22 mouse cellular contexts compared by ENCODE assay signal in genomic region chr19:44748271-44748670, GRCm38 (mm10). TPM values are rescaled to one million over a fixed set of nuclear protein-coding genes. Genes with fewer than 3 reads are reported as not detected.
DNase-seq lines count a peak whose midpoint lies in the region; ATAC-seq and TF ChIP-seq lines count a peak whose summit lies in the region.
"Had no signal": no experiment of that assay in that cellular context is flagged by ENCODE, and none has a peak within 500 bp of the region (broad histone marks: within the 10 kb centered on the region; RNA-seq: fewer than 3 reads in every experiment).

No protein-coding gene starts in this region.

- H3K4me1 ChIP-seq in embryonic facial prominence, embryonic 10.5 days = peaks cover 40% of the 10 kb centered on the region
- H3K4me1 ChIP-seq in kidney, adult 2 months (ENCODE audit: control insufficient read depth, insufficient read depth, low read length) = peaks cover 9% of the 10 kb centered on the region; the same call in 1 of the 2 replicates

- ATAC-seq in frontal cortex, adult (ENCODE audit: low TSS enrichment) = no peak
- ATAC-seq: activated CD4-positive, CD25-positive, alpha-beta regulatory T cell, adult 4 months; forebrain, embryonic 13.5 days; intestine, embryonic 16.5 days had no signal

- DNase-seq in gastrocnemius, adult 2 months = no peak
- DNase-seq in gastrocnemius, postnatal 36 days = no peak
- DNase-seq in embryonic facial prominence, embryonic 10.5 days (ENCODE audit: low spot score) = peak; percentile 49
- peak; percentile 48 for DNase-seq in kidney, adult 2 months
- DNase-seq in neural tube, embryonic 10.5 days (ENCODE audit: extremely low spot score, low spot score) = peak; percentile 57
- DNase-seq in adrenal gland, adult 8-10 months = no peak
- no peak for DNase-seq in lung, postnatal 4 days
- DNase-seq: cerebellum, adult 18-20 months; lung, embryonic 14.5 days; right cerebral cortex, postnatal 25 days had no signal

- H3K27me3 ChIP-seq in embryonic facial prominence, embryonic 10.5 days (replicated peaks; ENCODE audit: low read depth, poor library complexity, severe bottlenecking) = peaks cover 100% of the 10 kb centered on the region
- H3K27me3 ChIP-seq in kidney, adult 2 months (replicated peaks; ENCODE audit: control insufficient read depth, insufficient read depth, low read length) = no peaks in the 10 kb centered on the region

- no peak for TF ChIP-seq POLR2A in kidney, adult 2 months (IDR thresholded peaks at IDR 0.05; ENCODE audit: low read depth, low read length)

- TF ChIP-seq CTCF in gastrocnemius, adult 2 months (IDR thresholded peaks at IDR 0.05) = no peak
- TF ChIP-seq CTCF in kidney, adult 2 months (conservative IDR thresholded peaks at IDR 0.05; ENCODE audit: insufficient read depth, insufficient read length, low read depth, low read length) = no peak

- H3K9me3 ChIP-seq in embryonic facial prominence, embryonic 10.5 days = no peaks in the 10 kb centered on the region
- H3K9me3 ChIP-seq: forebrain, embryonic 13.5 days; heart, embryonic 10.5 days had no signal

- WGBS in embryonic facial prominence, embryonic 10.5 days = 2% methylated on average over 5 of the region's 5 CpGs
- 6% methylated on average over 5 of the region's 5 CpGs for WGBS in kidney, adult 2 months

- intact Hi-C loops in gastrocnemius, adult 2 months (cut with DNase I) = no loop called here
- intact Hi-C loops in gastrocnemius, postnatal 36 days (cut with DNase I) = no loop called here

- peak overlapping the region; percentile 82 for H3K27ac ChIP-seq in gastrocnemius, adult 2 months
- H3K27ac ChIP-seq in embryonic facial prominence, embryonic 10.5 days (replicated peaks) = no peak overlapping the region
- H3K27ac ChIP-seq in kidney, adult 2 months (ENCODE audit: insufficient read depth, low read depth, low read length) = peak overlapping the region; percentile 90
- H3K27ac ChIP-seq: forebrain, embryonic 13.5 days; heart, embryonic 10.5 days had no signal

- no peaks in the 10 kb centered on the region for H3K36me3 ChIP-seq in embryonic facial prominence, embryonic 10.5 days (replicated peaks)
- no peaks in the 10 kb centered on the region for H3K36me3 ChIP-seq in kidney, adult 2 months (ENCODE audit: control insufficient read depth, insufficient read depth, low read length)
- H3K36me3 ChIP-seq: heart, embryonic 10.5 days had no signal

- peak overlapping the region; percentile 70 for H3K4me3 ChIP-seq in gastrocnemius, adult 2 months
- no peak overlapping the region for H3K4me3 ChIP-seq in embryonic facial prominence, embryonic 10.5 days
- H3K4me3 ChIP-seq in kidney, adult 2 months (ENCODE audit: insufficient read depth, low read depth, low read length) = peak overlapping the region; percentile 87
- H3K4me3 ChIP-seq: forebrain, embryonic 13.5 days; heart, embryonic 10.5 days had no signal

RNA-seq across cellular contexts. Expression of gene Pax2, which starts 7.6 kb away (rescaled TPM):
- total RNA-seq in gastrocnemius, adult 2 months (2021) = not detected
- not detected for total RNA-seq in gastrocnemius, postnatal 36 days (2021)
- polyA plus RNA-seq in embryonic facial prominence, embryonic 10.5 days (2016; fragmentation: Nextera tagmentation; extraction: Ambion mirVana) = 1.00 and 1.8 TPM in 2 replicates
- polyA plus RNA-seq in kidney, adult 2 months (2012; rRNA removed) = 25.8 and 29.7 TPM in 2 replicates
- not detected for total RNA-seq in adrenal gland, adult 8-10 months (2022)
- total RNA-seq: CH12.LX; gastrocnemius, adult 18-20 months; heart, postnatal 25 days; left cerebral cortex, postnatal 10 days; megakaryocyte progenitor cell, adult 5-6 weeks had no signal
- polyA plus RNA-seq: activated CD4-positive, CD25-positive, alpha-beta regulatory T cell, adult 4 months; intestine, embryonic 16.5 days; liver, embryonic 11.5 days; urinary bladder, adult 2 months had no signal

Comparison
In these comparisons a context has a peak if more than half of its experiments do, and no peak if none do; other contexts are left out.
1. DNase-seq: peak in embryonic facial prominence, embryonic 10.5 days (single experiment), kidney, adult 2 months (single experiment) and neural tube, embryonic 10.5 days (single experiment); none in gastrocnemius, adult 2 months (single experiment), gastrocnemius, postnatal 36 days (0 of 2), adrenal gland, adult 8-10 months (single experiment) and lung, postnatal 4 days (0 of 2).